Mouse (Mus musculus) CH12.LX (cell line): ENCODE results near the gene RPS10-NUDT3. TPM values are rescaled to one million over a fixed set of nuclear protein-coding genes. Genes with fewer than 3 reads are reported as not detected.
A peak's percentile ranks its signal among the peaks of the same experiment; 100 is the strongest.

Experiments used
- DNase-seq: peaks from one replicate; pipeline ENCODE4 v3.0.0-alpha.2; 2013; ENCODE audit errors: extremely low read depth
- H3K27ac ChIP-seq: 2 replicates; pipeline ENCODE4 v1.5.1; 2012; ENCODE audit warnings: low read depth, mild to moderate bottlenecking, control low read depth, moderate library complexity; ENCODE audit not compliant: insufficient read depth
- H3K27me3 ChIP-seq: replicated peaks from 2 replicates; pipeline ENCODE3; 2012; ENCODE audit warnings: inconsistent platforms
- H3K36me3 ChIP-seq, 2 experiments: replicated peaks in 1 of 2; 2 replicates each; pipeline versions ENCODE3 to v1.6.1; 2012; ENCODE audit warnings: inconsistent platforms in 1 of 2, low read length in 1 of 2, mild to moderate bottlenecking in 1 of 2, mixed read lengths in 1 of 2, moderate library complexity in 1 of 2; ENCODE audit not compliant: control insufficient read depth in 1 of 2, insufficient read depth in 1 of 2
- H3K4me1 ChIP-seq, 2 experiments: 2 replicates each; pipeline ENCODE4 v1.6.1; 2012; ENCODE audit warnings: inconsistent platforms in 1 of 2, moderate library complexity in 1 of 2; ENCODE audit not compliant: insufficient read depth in 2 of 2, control insufficient read depth in 1 of 2
- H3K4me2 ChIP-seq: 2 replicates; pipeline ENCODE4 v1.6.1; 2012; ENCODE audit warnings: low read depth, mild to moderate bottlenecking, control low read depth; ENCODE audit not compliant: poor library complexity, insufficient read depth, severe bottlenecking
- H3K4me3 ChIP-seq, 3 experiments: fragments of 150-350 bp in 1 of 3; sonication (generic) in 1 of 3; replicated peaks in 1 of 3; 2 replicates each; pipeline versions ENCODE3 to v1.5.1; 2011 to 2012; ENCODE audit warnings: low read depth in 2 of 3, low read length in 2 of 3, mild to moderate bottlenecking in 2 of 3, moderate library complexity in 2 of 3, control low read depth in 1 of 3, improper control_type of control experiment in 1 of 3, inconsistent platforms in 1 of 3, mixed read lengths in 1 of 3; ENCODE audit not compliant: poor library complexity in 1 of 3
- H3K79me2 ChIP-seq: replicated peaks from 2 replicates; pipeline ENCODE4 v1.6.1; 2012; ENCODE audit warnings: mild to moderate bottlenecking, moderate library complexity; ENCODE audit not compliant: control insufficient read depth, poor library complexity, insufficient read depth, severe bottlenecking; ENCODE audit errors: extremely low read depth
- H3K9ac ChIP-seq: 2 replicates; pipeline ENCODE4 v1.6.1; 2012; ENCODE audit warnings: low read depth, mild to moderate bottlenecking, control low read depth, moderate library complexity; ENCODE audit not compliant: insufficient read depth
- H3K9me3 ChIP-seq: replicated peaks from 2 replicates; pipeline ENCODE3; 2012; ENCODE audit warnings: low read length, inconsistent platforms, mixed read lengths
- BHLHE40 ChIP-seq: IDR thresholded peaks from 2 replicates; pipeline ENCODE4 v1.6.1; 2011; ENCODE audit warnings: mild to moderate bottlenecking, low read depth, low read length, improper control_type of control experiment
- CTCF ChIP-seq, 2 experiments: IDR thresholded peaks in 1 of 2; conservative IDR thresholded peaks in 1 of 2; 2 replicates each; pipeline ENCODE4 v1.5.1; 2011 to 2012; ENCODE audit warnings: low read depth in 2 of 2, low read length in 2 of 2, improper control_type of control experiment in 1 of 2, inconsistent platforms in 1 of 2, mild to moderate bottlenecking in 1 of 2, moderate library complexity in 1 of 2
- ELF1 ChIP-seq: IDR thresholded peaks from 2 replicates; pipeline ENCODE4 v1.6.1; 2014; ENCODE audit warnings: low read depth, mild to moderate bottlenecking, inconsistent platforms, low read length, improper control_type of control experiment
- ETS1 ChIP-seq: conservative IDR thresholded peaks from 2 replicates; pipeline ENCODE4 v1.6.1; 2012; ENCODE audit warnings: low read depth, mild to moderate bottlenecking, inconsistent platforms, low read length, improper control_type of control experiment, moderate library complexity
- HCFC1 ChIP-seq: IDR thresholded peaks from 2 replicates; pipeline ENCODE4 v1.6.1; 2012; ENCODE audit warnings: low read depth, mild to moderate bottlenecking, inconsistent platforms, low read length, improper control_type of control experiment
- JUN ChIP-seq: IDR thresholded peaks from 2 replicates; pipeline ENCODE4 v1.6.1; 2011; ENCODE audit warnings: low read depth, mild to moderate bottlenecking, low read length, improper control_type of control experiment, moderate library complexity; ENCODE audit not compliant: insufficient read depth
- JUND ChIP-seq: conservative IDR thresholded peaks from 2 replicates; pipeline ENCODE4 v1.6.1; 2011; ENCODE audit warnings: low read depth, low read length, improper control_type of control experiment
- KAT2A ChIP-seq: IDR thresholded peaks from 2 replicates; pipeline ENCODE4 v1.6.1; 2012; ENCODE audit warnings: low read length, improper control_type of control experiment, inconsistent platforms; ENCODE audit not compliant: insufficient replicate concordance
- MAX ChIP-seq: IDR thresholded peaks from 2 replicates; pipeline ENCODE4 v1.6.1; 2011; ENCODE audit warnings: low read length, improper control_type of control experiment
- MEF2A ChIP-seq: IDR thresholded peaks from 2 replicates; pipeline ENCODE4 v1.6.1; 2014; ENCODE audit warnings: low read depth, mild to moderate bottlenecking, inconsistent platforms, low read length, improper control_type of control experiment, borderline replicate concordance
- MYC ChIP-seq: IDR thresholded peaks from 2 replicates; pipeline ENCODE4 v1.6.1; 2011; ENCODE audit warnings: low read depth, mild to moderate bottlenecking, improper control_type of control experiment, low read length
- POLR2A ChIP-seq: IDR thresholded peaks from 2 replicates; pipeline ENCODE4 v1.6.1; 2011; ENCODE audit warnings: low read depth, mild to moderate bottlenecking, improper control_type of control experiment, low read length
- RAD21 ChIP-seq: IDR thresholded peaks from 2 replicates; pipeline ENCODE4 v1.6.1; 2011; ENCODE audit warnings: low read depth, mild to moderate bottlenecking, low read length, improper control_type of control experiment, moderate library complexity
- SIN3A ChIP-seq: IDR thresholded peaks from 2 replicates; pipeline ENCODE4 v1.6.1; 2012; ENCODE audit warnings: low read length, improper control_type of control experiment, inconsistent platforms
- SMC3 ChIP-seq: IDR thresholded peaks from 2 replicates; pipeline ENCODE4 v1.6.1; 2011; ENCODE audit warnings: low read depth, low read length, improper control_type of control experiment
- TCF12 ChIP-seq: IDR thresholded peaks from 2 replicates; pipeline ENCODE4 v1.6.1; 2014; ENCODE audit warnings: low read depth, mild to moderate bottlenecking, inconsistent platforms, low read length, improper control_type of control experiment
- UBTF ChIP-seq: IDR thresholded peaks from 2 replicates; pipeline ENCODE4 v1.6.1; 2012; ENCODE audit warnings: low read depth, mild to moderate bottlenecking, inconsistent platforms, low read length, improper control_type of control experiment, moderate library complexity
- USF1 ChIP-seq: IDR thresholded peaks from 2 replicates; pipeline ENCODE4 v1.6.1; 2014; ENCODE audit warnings: low read depth, mild to moderate bottlenecking, inconsistent platforms, low read length, improper control_type of control experiment
- ZC3H11A ChIP-seq: IDR thresholded peaks from 2 replicates; pipeline ENCODE4 v1.6.1; 2012; ENCODE audit warnings: low read depth, mild to moderate bottlenecking, inconsistent platforms, low read length, improper control_type of control experiment
- ZKSCAN1 ChIP-seq: IDR thresholded peaks from 2 replicates; pipeline ENCODE4 v1.6.1; 2012; ENCODE audit warnings: low read depth, inconsistent platforms, low read length, improper control_type of control experiment, borderline replicate concordance
- ZMIZ1 ChIP-seq: IDR thresholded peaks from 2 replicates; pipeline ENCODE4 v1.6.1; 2012; ENCODE audit warnings: low read depth, mild to moderate bottlenecking, inconsistent platforms, low read length, improper control_type of control experiment
- ZNF384 ChIP-seq: IDR thresholded peaks from 2 replicates; pipeline ENCODE4 v1.6.1; 2012; ENCODE audit warnings: low read depth, low read length, improper control_type of control experiment, inconsistent platforms
- dilution Hi-C: fragments of 300-500 bp; cut with MboI; formaldehyde crosslinking; loops from 2 replicates; pipeline ENCODE4 v1.14.3; 2020; ENCODE audit warnings: low sequenced_read_pairs; ENCODE audit not compliant: extremely low pct_unique_long_range_greater_than_20kb, extremely low pct_ligation_motif_present
- in situ Hi-C: fragments of 300-500 bp; cut with MboI; formaldehyde crosslinking; loops from 3 replicates; pipeline ENCODE4 v1.14.3; 2019; ENCODE audit warnings: low sequenced_read_pairs, low pct_ligation_motif_present, low pct_unique_long_range_greater_than_20kb, mixed read lengths
- polyA plus RNA-seq: library from polyadenylated mRNA; unstranded; fragments of >175 nt; gene quantifications from 2 replicates; pipeline ENCODE4 v1.2.1, GENCODE M21; 2012; ENCODE audit warnings: low read depth; ENCODE audit not compliant: insufficient read length
- total RNA-seq, 2 experiments: library from RNA; depleted of rRNA; stranded (reverse); fragments of 300-350 nt in 1 of 2; fragments of >200 nt in 1 of 2; gene quantifications; 2 replicates each; pipeline ENCODE4 v1.2.3; 2012 to 2014

Gene RPS10-NUDT3
- total and polyA plus RNA-seq, 3 experiments: 30.3 TPM; not detected in 2

- no peaks in the 10 kb centered on the region for H3K36me3 ChIP-seq
- in situ Hi-C loops: loop anchor here (10.0 kb wide), 1 partner anchor 74 kb away; the partner anchor contains the start of gene Spdef
- no peak for TF ChIP-seq HCFC1
- no peak for TF ChIP-seq KAT2A
- TF ChIP-seq RAD21: no peak
- no peak for TF ChIP-seq ZC3H11A
- no peak for TF ChIP-seq ZMIZ1
- H3K4me3 ChIP-seq: no peak overlapping the region
- H3K4me1 ChIP-seq: peaks cover 3 to 13% of the 10 kb centered on the region in 2 experiments; a peak in 3 of 4 replicates
- H3K9ac ChIP-seq: no peak overlapping the region
- H3K79me2 ChIP-seq: no peaks in the 10 kb centered on the region
- dilution Hi-C loops: no loop called here
- no peak overlapping the region for H3K27ac ChIP-seq
- H3K9me3 ChIP-seq: peaks cover 7% of the 10 kb centered on the region
- DNase-seq: no peak
- peaks cover 13% of the 10 kb centered on the region for H3K27me3 ChIP-seq
- H3K4me2 ChIP-seq: no peak overlapping the region
Measured at GRCm38 (mm10) chr17:27650586-27650985, 15.6 kb upstream of the RPS10-NUDT3 start.

- dilution Hi-C loops (no loop called here), in situ Hi-C loops (loop anchor here (10.0 kb wide), 1 partner anchor 75 kb away; the partner anchor contains the start of gene Spdef)
- H3K27me3 ChIP-seq: peaks cover 13% of the 10 kb centered on the region
- peaks cover 7% of the 10 kb centered on the region for H3K9me3 ChIP-seq
- peak; percentile 82 for DNase-seq
- TF ChIP-seq ZC3H11A (peak; percentile 58), BHLHE40 (no peak), RAD21 (peak; percentile 94), MEF2A (0 out of 2 replicates have a peak, but pooled peaks have one; percentile 11), UBTF (no peak), SMC3 (peak; percentile 95), ZNF384 (peak; percentile 82), CTCF (conservative IDR thresholded peaks at IDR 0.05 in 1 of 2, IDR thresholded peaks at IDR 0.05 in 1 of 2; ENCODE audit: low read depth in 2 of 2, low read length in 2 of 2) (peak; percentile 76 to 95)
- H3K9ac ChIP-seq: no peak overlapping the region
- no peaks in the 10 kb centered on the region for H3K36me3 ChIP-seq
- no peak overlapping the region for H3K4me3 ChIP-seq
- no peak overlapping the region for H3K27ac ChIP-seq
- no peaks in the 10 kb centered on the region for H3K79me2 ChIP-seq
- H3K4me2 ChIP-seq: no peak overlapping the region
- peaks cover 7 to 16% of the 10 kb centered on the region in 2 experiments; a peak in 3 of 4 replicates for H3K4me1 ChIP-seq
Measured at GRCm38 (mm10) chr17:27650160-27650559, 15.1 kb upstream of the RPS10-NUDT3 start.

DNA sequence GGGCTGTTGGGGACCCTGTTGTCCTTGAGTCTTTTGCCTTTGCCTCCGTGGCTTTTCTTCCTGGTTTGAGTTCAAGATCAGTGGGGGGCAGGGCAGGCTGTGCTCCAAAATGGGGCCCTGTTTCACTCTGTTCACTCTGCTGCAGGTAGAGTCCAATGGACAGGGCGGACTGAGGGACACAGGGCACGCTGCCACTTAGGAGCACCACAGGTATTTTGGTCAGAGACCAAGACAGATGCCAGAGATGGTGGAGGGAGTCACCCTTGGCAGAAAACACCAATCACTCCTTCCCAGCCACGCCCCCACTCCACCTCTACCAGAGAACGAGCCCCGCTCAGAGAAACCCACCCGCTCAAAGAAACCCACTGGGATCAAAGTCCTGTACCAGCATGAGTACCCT is 10.8 kb upstream of the RPS10-NUDT3 start:
- H3K36me3 ChIP-seq: no peaks in the 10 kb centered on the region
- no peaks in the 10 kb centered on the region for H3K79me2 ChIP-seq
- no peak overlapping the region for H3K4me2 ChIP-seq
- H3K9me3 ChIP-seq: peaks cover 2% of the 10 kb centered on the region
- no peak overlapping the region for H3K27ac ChIP-seq
- no peak overlapping the region for H3K9ac ChIP-seq
- DNase-seq: no peak
- in situ Hi-C loops: loop anchor here (10.0 kb wide), 1 partner anchor 119 kb away; no protein-coding TSS in a partner anchor
- peaks cover 6% of the 10 kb centered on the region for H3K27me3 ChIP-seq
- TF ChIP-seq CTCF (conservative IDR thresholded peaks at IDR 0.05 in 1 of 2, IDR thresholded peaks at IDR 0.05 in 1 of 2; ENCODE audit: low read depth in 2 of 2, low read length in 2 of 2): no peak
- no peak for TF ChIP-seq SIN3A
- TF ChIP-seq MAX: no peak
- no peak for TF ChIP-seq MEF2A
- TF ChIP-seq MYC: no peak
- no peak for TF ChIP-seq POLR2A
- no peak for TF ChIP-seq HCFC1
- TF ChIP-seq USF1: no peak
- TF ChIP-seq ETS1: no peak
- TF ChIP-seq JUN: no peak
- no peak for TF ChIP-seq SMC3
- no peak for TF ChIP-seq KAT2A
- TF ChIP-seq RAD21: no peak
- no peak for TF ChIP-seq JUND
- no peak for TF ChIP-seq ELF1
- TF ChIP-seq TCF12: no peak
- no peak for TF ChIP-seq ZKSCAN1
- dilution Hi-C loops: no loop called here
- H3K4me3 ChIP-seq: no peak overlapping the region
- H3K4me1 ChIP-seq: peaks cover 10 to 14% of the 10 kb centered on the region in 2 experiments
